Mouse (Mus musculus) splenic B cell, adult 2 months (primary cell): ENCODE results near the gene Crym.

ENCODE experiments used
- DNase-seq: peaks from one replicate; pipeline ENCODE4 v3.0.0-alpha.2; 2011; ENCODE audit warnings: low read depth, low spot score
- H3K27me3 ChIP-seq: 2 replicates; pipeline ENCODE4 v1.6.1; 2012; ENCODE audit warnings: mild to moderate bottlenecking, low read length, moderate library complexity, mixed read lengths; ENCODE audit not compliant: control insufficient read depth, poor library complexity, insufficient read depth, severe bottlenecking
- H3K36me3 ChIP-seq: 2 replicates; pipeline ENCODE4 v1.6.1; 2012; ENCODE audit warnings: mild to moderate bottlenecking, low read length, moderate library complexity, mixed read lengths; ENCODE audit not compliant: control insufficient read depth, poor library complexity, insufficient read depth, severe bottlenecking

Gene Crym

DNA sequence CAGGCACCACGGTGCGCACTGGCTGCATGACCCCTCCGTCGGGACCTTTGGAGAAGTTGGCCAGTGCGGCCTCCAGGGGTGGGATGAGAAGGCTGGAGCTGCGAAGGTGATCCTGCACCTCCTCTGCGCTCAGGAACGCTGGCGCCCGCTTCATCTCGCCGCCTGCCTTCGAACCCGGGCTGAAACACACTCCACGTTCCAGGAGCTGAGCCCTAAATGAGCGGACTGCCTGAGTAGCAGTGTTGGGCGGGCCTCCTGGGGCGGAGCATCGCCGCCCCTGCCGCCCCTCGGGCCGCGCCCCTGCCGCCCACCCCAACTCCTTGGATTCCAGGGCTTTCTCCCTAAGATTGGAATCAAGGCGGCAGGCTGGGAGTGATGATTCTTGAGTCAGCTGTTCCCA, at the start of gene Crym:
TSS of gene Crym (minus strand) at position 341 of the 400 bp plus-strand sequence.
- H3K36me3 ChIP-seq = no peaks in the 10 kb centered on the region
- H3K27me3 ChIP-seq = no peaks in the 10 kb centered on the region
- DNase-seq = no peak

GRCm38 (mm10) chr7:120241092-120241491, 39.2 kb upstream of the Crym start:
- no peaks in the 10 kb centered on the region for H3K36me3 ChIP-seq
- DNase-seq = no peak
- H3K27me3 ChIP-seq = no peaks in the 10 kb centered on the region

DNA sequence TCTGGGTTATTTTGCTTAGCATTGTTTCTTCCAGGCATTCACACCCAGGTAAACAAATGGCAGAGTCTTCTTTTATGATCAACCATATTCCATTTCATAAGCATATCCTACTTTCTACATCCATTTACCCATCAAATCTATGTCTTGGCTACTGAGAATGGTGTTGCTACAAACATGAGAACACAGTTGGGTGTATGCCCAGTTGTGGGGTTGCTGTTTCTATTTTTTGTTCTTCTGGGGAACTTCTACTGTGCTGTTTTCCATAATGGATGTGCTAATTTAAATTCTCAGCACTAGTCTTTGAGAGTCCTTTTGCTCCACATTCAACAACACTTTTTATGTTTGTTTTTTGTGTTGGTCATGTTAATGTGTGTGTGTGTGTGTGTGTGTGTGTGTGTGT, 26.6 kb upstream of the Crym start:
- H3K27me3 ChIP-seq = no peaks in the 10 kb centered on the region
- DNase-seq = no peak
- H3K36me3 ChIP-seq = no peaks in the 10 kb centered on the region

DNA sequence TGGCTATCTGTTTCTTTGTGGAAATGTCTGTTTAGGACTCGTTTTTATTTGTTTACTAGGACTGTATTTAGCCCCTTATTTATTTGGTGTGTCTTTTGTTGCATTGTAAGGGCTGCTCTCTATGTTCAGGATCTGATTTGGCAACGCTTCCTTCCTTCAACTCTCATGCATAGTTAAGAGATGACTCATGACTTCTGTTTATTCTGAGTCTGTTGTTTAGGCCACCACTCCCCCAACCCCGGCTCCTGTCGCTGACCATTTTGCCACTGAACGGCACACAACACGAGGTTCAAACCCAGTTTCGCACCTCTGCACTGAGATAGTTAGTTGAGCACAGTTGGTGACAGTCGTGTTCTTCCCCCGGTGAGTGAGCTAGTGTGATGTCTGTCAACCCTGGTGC, 4.1 kb upstream of the Crym start:
- Histone ChIP-seq H3K36me3 (no peaks in the 10 kb centered on the region), H3K27me3 (no peaks in the 10 kb centered on the region)
- DNase-seq = no peak

GRCm38 (mm10) chr7:120203789-120204188, 1.9 kb upstream of the Crym start, which contains the start of gene Abca14:
Gene Abca14, plus strand, starts transcription at chr7:120203961.
- no peak for DNase-seq
- Histone ChIP-seq H3K27me3 (no peaks in the 10 kb centered on the region), H3K36me3 (no peaks in the 10 kb centered on the region)

DNA sequence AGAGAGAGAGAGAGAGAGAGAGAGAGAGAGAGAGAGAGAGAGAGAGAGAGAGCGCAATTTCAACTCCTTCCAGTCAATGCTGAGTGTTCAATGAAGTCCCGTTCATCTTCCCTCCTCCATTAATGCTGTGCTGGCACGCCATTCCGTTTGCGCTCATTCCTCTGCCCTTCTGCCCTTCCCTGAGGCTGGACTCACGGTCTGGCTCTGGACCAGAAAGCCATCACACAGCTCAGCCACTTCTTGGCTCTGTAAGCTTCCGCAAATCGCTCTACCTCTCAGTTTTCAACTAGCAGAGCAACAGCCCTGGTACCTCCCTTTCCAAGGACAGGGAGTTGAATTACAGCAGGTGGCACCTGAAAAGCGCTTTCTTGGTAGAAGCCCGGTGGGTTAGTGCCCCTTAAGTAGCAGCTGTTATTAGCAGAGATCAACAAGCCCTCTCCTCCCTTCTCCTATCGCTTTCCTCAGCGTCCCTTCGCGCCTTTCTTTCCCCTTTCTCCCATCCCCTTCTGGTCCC, 623 bp downstream of the Crym start:
- DNase-seq = no peak
- Histone ChIP-seq H3K36me3 (no peaks in the 10 kb centered on the region), H3K27me3 (no peaks in the 10 kb centered on the region)

DNA sequence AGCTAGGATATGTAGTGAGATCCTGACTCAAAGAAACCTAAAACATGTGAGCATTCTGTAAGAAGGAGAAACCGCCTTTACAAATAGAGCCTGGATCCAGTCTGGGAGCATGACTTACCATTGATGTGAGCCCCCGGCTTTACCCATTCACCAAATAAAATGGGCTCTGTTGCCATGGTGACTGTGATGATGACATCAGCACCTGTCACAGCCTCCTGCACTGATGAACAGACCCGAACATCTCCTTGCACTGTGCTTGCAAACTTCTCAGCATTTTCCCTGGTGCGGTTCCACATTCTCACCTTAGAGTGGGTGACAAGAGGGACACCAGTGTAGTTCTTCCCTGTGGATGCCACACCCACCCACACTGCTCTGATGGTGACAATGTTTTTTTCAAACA, 6.7 kb downstream of the Crym start:
- Histone ChIP-seq H3K36me3 (no peaks in the 10 kb centered on the region), H3K27me3 (no peaks in the 10 kb centered on the region)
- DNase-seq = no peak

DNA sequence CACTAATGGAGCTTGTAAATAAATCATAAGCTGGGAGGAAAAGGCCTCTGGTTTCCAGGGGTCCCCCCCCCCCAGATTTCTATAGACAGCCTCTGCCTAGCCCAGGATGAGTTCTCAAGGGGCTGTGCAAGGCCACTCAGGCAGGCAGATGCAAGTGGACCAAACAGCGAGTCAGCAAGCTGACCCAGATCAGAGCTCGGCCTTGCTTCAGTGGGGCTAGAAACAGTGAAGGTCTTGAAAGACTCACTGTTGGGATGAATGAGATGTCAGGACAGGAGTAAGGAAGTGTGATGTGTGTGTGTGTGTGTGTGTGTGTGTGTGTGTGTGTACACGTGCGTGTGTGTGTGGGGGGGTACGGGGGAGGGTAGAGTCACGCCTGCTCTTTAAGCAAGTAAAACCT, 9.1 kb downstream of the Crym start:
- no peak for DNase-seq
- H3K36me3 ChIP-seq = no peaks in the 10 kb centered on the region
- H3K27me3 ChIP-seq = no peaks in the 10 kb centered on the region

GRCm38 (mm10) chr7:120192207-120192606, 9.7 kb downstream of the Crym start:
- H3K36me3 ChIP-seq = no peaks in the 10 kb centered on the region
- no peaks in the 10 kb centered on the region for H3K27me3 ChIP-seq
- DNase-seq = no peak

GRCm38 (mm10) chr7:120190150-120190665, 11.7 kb downstream of the Crym start:
- no peak for DNase-seq
- H3K36me3 ChIP-seq = no peaks in the 10 kb centered on the region

GRCm38 (mm10) chr7:120189369-120190149, 12.4 kb downstream of the Crym start:
- Histone ChIP-seq H3K27me3 (no peaks in the 10 kb centered on the region), H3K36me3 (no peaks in the 10 kb centered on the region)
- DNase-seq = no peak

More at GRCm38 (mm10) chr7:120190150-120190665, 11.7 kb downstream of the Crym start:
- H3K27me3 ChIP-seq = no peaks in the 10 kb centered on the region

GRCm38 (mm10) chr7:120188946-120189345, 13.0 kb downstream of the Crym start:
- no peak for DNase-seq
- no peaks in the 10 kb centered on the region for H3K36me3 ChIP-seq
- no peaks in the 10 kb centered on the region for H3K27me3 ChIP-seq

DNA sequence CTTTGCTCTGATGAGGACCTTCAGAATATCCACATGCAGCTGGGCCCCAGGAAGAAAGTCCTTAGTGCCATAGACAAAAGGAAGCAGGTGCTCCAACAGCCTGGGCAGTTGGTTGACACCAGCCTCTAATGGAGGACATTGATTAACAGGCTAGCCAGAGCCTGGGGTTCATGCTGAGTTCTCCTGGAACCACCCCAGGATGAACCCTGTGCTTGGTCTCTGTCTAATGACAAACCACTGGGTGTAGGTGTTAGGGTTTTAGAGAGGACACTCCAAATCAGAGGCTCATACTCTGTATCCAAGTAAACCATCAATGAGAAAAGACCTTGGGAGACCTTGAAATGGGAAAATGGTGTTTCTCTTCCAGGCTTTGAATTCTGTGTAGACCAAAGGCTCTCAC, 19.0 kb downstream of the Crym start:
- no peak for DNase-seq
- H3K27me3 ChIP-seq = no peaks in the 10 kb centered on the region
- H3K36me3 ChIP-seq = no peaks in the 10 kb centered on the region

DNA sequence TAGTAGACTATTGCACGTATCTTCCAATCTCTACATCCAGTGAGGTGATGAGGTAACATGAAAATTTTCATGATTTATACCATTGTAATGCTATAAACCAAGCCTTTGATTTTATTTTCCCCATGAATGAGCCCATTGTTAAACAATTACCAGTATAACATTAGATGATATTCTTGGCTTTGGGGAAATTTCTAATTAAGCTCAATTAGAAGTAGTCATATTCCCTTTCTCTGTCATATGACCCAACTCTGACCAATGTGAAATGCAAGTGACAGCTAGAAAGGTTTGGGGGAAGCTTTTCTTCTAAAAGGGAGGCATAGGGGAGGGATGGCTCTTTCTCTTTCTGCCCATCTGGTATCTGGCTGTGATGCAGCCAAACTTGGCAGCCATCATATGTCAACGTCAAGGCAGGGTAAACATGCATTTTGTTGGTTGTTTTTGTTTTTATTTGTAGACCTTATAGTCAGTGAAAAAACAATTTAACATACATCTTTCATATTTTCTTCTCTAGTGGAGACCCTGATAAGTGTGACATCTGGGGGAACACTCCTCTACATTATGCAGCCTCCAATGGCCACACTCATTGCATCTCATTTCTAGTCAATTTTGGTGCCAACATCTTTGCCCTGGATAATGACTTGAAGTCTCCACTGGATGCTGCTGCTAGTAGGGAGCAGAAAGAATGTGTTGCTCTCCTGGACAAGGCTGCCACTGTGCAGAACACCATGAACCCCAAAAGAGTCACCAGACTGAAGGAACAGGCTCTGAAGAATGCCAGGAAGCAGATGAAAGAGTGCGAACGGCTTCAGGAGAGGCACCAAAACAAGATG, 20.3 kb downstream of the Crym start:
- no peaks in the 10 kb centered on the region for H3K27me3 ChIP-seq
- DNase-seq = no peak
- no peaks in the 10 kb centered on the region for H3K36me3 ChIP-seq

DNA sequence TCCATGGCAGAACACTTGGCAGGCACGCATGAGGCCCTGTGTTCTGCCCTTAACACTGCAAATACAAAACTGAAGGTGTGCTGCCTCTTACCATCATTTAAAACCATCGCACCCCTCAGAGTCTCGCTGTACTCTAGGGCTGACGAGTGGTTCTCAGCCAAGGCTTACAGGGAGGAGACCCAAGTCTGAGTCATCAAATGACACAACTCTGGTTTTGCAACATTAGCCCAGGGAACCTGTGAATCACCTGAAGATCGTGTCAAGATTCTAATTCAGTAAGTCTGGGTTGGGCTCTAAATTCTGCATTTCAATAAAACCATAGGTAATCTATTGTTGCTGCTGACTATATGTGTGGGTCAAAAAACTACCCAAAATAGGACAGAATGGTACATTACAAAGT, 21.4 kb downstream of the Crym start:
- Histone ChIP-seq H3K36me3 (no peaks in the 10 kb centered on the region), H3K27me3 (no peaks in the 10 kb centered on the region)
- DNase-seq = no peak
